Mouse (Mus musculus): ENCODE results near the gene Tspan18. TPM values are rescaled to one million over a fixed set of nuclear protein-coding genes. Genes with fewer than 3 reads are reported as not detected.

The Tspan18 gene
- total RNA-seq, 4 experiments from 2014 or later, result 39.5 to 48.5 (median 45.8) TPM

- peak; percentile 80 for DNase-seq
These were observed 117.3 kb downstream of the Tspan18 start for GRCm38 (mm10) chr2:93217015-93217414.

GRCm38 (mm10) chr2:93215790-93216189 lies 118.5 kb downstream of the Tspan18 start:
- no peak for DNase-seq

DNA sequence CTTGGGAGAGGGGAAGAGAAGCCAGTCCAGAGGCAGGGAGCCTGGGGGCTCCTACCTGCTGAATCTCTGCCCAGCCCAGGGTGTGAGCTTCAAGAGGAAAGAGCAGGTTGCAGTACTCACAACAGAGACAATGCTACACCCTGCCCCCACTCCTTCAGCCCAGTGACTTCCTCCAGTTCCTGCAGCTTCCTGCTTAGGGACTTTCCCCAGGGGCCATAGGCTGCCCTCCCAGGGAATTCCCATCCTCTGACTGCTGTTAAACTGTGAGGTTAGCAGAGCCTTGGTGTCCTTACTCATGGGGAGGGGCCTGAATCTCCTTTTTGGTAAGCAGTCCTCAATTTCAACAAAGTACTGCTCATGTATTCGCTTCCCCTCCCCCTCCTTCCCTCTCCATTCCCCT lies 120.1 kb downstream of the Tspan18 start:
- DNase-seq, result no peak

DNA sequence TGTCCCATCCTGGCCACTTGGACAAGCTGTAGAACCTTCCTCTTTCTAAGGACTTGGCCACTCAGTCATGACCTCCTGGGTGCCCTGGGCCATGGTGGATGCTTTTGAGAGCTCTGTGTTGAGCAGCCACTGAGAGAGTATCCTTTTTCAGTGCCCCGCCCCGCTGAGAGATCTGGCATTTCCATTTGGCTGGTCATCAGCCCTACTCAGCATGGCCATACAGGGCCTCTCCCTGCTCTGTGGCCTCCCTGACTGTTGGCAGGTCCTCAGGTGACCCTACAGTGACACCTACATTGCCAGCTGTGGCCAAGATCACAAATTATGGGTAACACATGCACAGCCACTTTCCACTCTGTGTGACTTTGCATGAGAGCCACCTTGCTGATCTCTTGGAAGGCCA lies 121.4 kb downstream of the Tspan18 start:
- no peak for DNase-seq

DNA sequence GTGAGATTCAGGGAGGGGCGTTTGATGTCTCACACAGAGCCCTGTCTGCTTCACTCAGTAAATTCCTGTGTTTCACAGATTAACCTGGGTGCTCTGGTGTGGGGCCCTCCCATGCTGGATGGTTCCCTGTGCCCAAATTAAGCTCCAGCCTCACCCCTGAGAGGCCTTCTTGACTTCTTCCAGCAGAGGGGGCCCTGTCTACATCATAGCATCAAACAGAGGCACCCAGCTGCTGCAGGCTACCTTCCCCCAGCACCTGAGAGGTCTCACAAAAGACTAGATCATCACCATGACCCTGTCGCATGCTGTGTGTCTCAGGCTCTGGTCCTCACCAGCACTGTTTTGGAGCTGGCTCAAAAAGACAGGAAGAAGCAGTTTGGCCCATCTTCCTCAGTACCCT lies 121.9 kb downstream of the Tspan18 start:
- no peak for DNase-seq

DNA sequence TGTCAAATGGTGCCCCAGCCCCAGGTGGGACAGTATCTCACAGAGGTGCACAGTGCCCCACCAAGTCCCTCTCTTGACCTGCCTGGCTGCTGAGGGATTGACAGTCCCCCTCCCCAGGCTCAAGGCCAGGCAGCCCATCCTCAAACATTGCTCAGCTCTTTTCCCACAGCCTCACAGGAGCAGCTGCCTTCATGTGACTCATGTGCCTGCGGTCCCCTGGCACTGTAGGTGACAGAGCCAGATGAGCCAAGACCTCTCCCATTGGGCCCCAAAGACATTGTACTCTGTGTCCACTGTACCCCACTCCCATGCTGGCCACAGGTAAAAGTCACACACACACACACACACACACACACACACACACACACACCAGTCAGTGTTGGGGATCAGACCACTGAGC lies 128.2 kb downstream of the Tspan18 start:
- no peak for DNase-seq

DNA sequence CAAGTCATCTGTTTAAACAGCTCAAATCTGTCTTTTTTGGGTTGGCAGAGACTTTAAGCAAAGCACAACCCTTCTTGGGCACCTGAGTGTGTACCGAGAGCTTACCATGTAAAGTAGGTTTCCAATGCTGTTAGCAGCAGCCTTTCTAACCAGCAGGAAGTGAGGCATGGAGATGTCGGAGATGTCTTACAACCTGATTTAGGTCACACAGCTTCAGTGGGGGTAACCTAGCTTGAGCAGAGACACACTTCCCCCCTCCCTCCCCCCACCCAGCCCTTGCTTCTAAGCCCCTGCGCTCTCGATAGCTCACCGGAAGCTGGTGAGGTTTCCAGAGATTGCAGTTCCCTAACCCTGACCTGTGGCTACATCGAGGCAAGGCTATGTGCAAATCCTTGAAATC lies 129.7 kb downstream of the Tspan18 start:
- DNase-seq, result no peak

DNA sequence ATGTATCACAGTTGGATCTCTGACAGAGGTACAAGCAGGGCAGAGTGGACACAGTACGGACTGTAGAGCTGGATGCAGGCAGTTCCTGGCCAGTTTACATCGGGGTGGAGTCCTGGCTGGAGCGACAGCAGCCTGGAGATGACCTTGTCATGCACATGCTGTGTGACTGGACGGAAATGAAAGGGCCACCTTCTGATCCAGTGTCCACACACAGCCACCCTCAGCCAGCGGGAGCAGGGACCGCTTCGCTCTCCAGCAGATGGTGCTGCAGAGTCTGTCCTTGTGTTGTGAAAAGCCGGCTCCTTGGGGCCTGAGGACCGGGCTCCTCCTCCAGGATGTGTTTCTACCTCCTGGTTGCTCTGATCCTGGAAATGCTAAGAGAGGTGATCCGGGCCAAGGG lies 130.6 kb downstream of the Tspan18 start:
- DNase-seq, result peak; percentile 79

DNA sequence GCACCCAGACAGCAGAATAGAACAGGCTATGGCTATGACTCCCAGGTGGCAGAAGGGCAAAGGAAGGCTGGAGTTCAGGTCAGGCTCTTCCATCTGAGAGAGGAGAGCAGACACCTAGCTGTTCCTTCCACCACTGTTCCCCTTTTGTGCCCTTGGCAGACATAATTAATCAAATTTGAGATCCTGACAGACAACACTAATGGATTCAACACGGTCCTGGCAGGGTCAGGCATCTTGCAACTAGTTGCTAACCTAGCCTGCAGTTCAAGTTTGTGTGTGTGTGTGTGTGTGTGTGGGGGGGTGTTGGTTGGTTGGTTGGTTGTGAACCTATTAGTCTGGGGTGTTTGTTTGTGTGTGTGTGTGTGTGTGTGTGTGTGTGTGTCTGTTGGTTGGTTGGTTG lies 131.5 kb downstream of the Tspan18 start:
- DNase-seq, result no peak

GRCm38 (mm10) chr2:93201997-93202396 lies 132.3 kb downstream of the Tspan18 start:
- DNase-seq, result no peak

GRCm38 (mm10) chr2:93200681-93201340 lies 133.5 kb downstream of the Tspan18 start:
- no peak for DNase-seq

GRCm38 (mm10) chr2:93199531-93199974 lies 134.8 kb downstream of the Tspan18 start:
- peak; percentile 64 for DNase-seq

DNA sequence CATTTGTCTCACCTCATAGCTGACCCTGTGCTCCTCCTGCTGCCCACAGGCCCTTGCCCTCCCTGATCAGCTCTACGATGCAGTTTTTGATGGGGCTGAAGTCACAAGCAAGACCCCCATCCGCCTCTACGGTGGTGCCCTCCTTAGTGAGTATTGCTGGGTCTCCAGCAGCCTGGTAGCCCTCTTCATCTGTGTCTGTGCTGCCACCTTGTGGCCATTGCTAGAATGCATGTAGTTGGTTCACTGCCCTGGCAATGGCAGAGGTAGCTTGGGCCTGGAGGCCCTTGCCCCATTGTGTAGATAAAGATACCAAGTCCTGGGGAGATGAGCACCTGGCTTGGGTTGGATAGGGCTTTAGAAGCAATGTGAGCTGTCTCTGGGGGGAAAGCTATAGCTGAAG lies 135.5 kb downstream of the Tspan18 start:
- DNase-seq, result peak; percentile 83

GRCm38 (mm10) chr2:93193806-93194205 lies 140.5 kb downstream of the Tspan18 start:
- no peak for DNase-seq

DNA sequence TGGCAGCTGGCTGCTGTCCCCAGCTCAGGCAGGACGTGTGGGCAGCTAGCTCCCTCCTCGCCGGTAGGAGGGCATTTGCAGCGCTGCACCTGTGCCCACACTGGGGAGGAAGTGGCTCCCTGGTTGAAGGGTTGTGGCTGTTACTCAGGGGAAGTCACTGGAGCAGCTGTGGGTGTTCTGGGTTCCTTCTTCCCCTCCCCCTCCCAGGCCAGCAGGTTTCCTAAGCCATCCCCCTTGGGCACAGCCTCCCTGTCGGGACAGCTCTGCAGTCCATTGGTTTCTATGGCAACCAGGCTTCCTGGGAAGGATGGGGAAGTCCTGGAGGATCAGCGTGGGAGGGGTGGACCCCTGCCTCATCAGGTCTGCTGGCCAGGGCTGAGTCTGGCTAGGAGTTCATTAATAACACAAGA lies 141.6 kb downstream of the Tspan18 start:
- DNase-seq, result no peak

GRCm38 (mm10) chr2:93192182-93192560 lies 142.1 kb downstream of the Tspan18 start:
- DNase-seq, result no peak

DNA sequence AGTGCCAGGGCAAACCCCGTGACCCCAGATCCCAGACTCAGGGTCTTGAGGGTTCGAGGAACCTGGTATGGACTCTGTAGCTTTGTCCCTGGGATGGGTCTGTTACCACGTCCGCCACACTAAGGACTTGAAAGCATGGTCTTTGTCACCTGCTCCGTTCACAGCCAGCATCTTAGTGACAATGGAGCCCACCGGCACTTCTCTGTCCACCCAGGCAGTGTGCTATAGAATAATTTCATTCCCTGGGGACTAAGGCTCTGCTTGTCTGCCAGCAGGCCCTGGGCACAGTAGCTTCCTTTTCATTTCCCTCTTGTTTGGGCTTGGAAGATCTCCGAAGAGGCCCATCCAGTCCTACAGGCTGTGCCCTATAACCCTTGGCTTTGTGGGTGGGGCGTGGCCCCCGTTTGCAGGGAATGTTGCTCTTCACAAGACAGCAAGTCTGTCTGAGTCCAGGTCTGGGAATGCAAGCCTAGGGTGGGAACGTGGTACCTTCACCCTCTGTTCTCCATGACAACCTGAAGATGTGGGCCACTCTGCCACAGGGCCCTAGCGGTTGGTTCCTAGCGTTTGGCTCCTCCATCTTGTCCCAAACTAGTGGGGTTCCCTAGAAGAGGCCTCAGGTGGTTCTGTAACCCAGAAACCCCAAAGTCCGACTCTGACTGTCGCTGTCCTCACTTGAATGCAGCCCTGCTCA lies 142.7 kb downstream of the Tspan18 start:
- no peak for DNase-seq

- DNase-seq, result peak; percentile 90
These were observed 143.4 kb downstream of the Tspan18 start for GRCm38 (mm10) chr2:93190771-93191487.

DNA sequence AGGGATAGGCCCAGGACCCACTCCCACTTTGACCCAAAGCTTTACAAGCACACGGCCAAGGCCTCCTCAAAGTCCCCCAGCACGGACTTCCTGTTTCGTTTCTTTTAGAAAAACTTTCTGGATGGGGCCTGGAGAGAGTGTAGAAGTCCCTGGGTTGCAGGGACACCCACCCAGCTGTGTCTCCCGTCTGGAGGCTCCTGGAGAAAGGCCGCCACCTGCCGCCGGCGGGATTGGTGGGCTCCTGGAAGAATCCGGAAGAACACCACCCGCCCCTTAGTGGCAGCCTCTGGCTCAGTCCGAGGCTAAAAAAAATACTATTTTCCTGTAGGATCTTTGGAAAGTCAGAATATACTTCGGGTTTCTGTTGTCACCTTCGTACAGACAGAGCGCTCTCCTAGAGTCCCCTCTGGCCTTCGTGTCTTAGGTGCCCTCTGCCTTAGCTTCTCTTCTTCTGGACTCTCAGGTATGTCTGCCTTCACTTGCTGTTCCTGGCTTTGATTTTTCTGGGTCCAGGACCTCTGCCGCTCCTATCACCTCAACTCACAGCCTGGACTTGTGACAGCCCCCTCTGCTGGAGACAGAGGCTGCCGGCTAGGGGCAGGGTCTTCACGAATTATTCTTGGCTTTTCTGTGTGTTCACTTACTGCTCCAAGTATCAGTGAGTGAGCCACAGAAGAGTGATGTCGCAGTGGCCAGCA lies 145.4 kb downstream of the Tspan18 start:
- DNase-seq, result no peak

- DNase-seq, result no peak
These were observed 146.1 kb downstream of the Tspan18 start for GRCm38 (mm10) chr2:93188020-93188760.

GRCm38 (mm10) chr2:93187323-93187996 lies 146.8 kb downstream of the Tspan18 start, which contains the start of gene Trp53i11:
Trp53i11 (plus strand) TSS chr2:93187548.
- peak; percentile 95 for DNase-seq

DNA sequence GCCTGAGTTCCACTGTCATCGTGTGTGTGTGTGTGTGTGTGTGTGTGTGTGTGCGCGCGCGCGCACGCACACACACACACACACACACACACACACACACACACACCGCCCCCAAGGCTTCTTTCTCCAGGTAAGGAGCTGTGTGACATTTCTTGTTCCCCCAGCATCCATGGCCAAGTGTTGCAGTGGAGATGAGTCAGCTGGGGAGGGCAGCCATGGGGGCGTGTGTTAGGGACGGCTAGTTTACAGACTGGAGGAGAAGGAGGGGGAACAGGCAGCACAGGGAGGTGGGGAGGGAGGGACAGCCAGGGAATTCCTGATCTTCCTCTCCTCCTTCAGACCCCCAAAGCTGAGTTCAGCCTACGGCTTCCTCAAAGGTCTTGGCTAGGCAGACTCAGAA lies 151.4 kb downstream of the Tspan18 start:
- DNase-seq, result no peak
